Mouse (Mus musculus) megakaryocyte, embryonic 14.5 days (primary cell): ENCODE data around the gene Pus7l.

Source experiments
- FLI1 ChIP-seq: IDR thresholded peaks from 2 replicates; pipeline ENCODE4 v1.6.1; 2012; ENCODE audit warnings: low read length, inconsistent platforms, mixed read lengths
- GATA1 ChIP-seq: IDR thresholded peaks from 3 replicates; pipeline ENCODE4 v1.6.1; 2012; ENCODE audit warnings: mixed read lengths, low read length, inconsistent platforms, borderline replicate concordance

- no peak for TF ChIP-seq FLI1
- no peak for TF ChIP-seq GATA1
Observed at GRCm38 (mm10) chr15:94532306-94532705, 11.0 kb downstream of the Pus7l start.
